Mouse (Mus musculus): Measurements from ENCODE around the gene Ccdc97.
"Not testable (repeated sequence)": the region's sequence is repeated elsewhere in the genome, so short reads cannot be mapped to it uniquely, and the experiment has no call there.

- TF ChIP-seq CTCF (conservative IDR thresholded peaks at IDR 0.05; ENCODE audit: insufficient read depth, insufficient read length, low read depth, low read length); POLR2A (IDR thresholded peaks at IDR 0.05; ENCODE audit: low read depth, low read length): not testable (repeated sequence)
Measured at GRCm38 (mm10) chr7:25721776-25722175, 2.9 kb upstream of the Ccdc97 start.
